Mouse (Mus musculus) stomach, postnatal 0 days (tissue): Measurements from ENCODE around the gene Slc41a2.

ENCODE experiments used
- CTCF ChIP-seq: IDR thresholded peaks from 2 replicates; pipeline ENCODE4 v1.5.1; 2016; ENCODE audit warnings: antibody characterized with exemption, low read depth, mild to moderate bottlenecking, moderate library complexity
- EP300 ChIP-seq: optimal IDR thresholded peaks from 2 replicates; pipeline ENCODE3; 2016; ENCODE audit warnings: antibody characterized with exemption

GRCm38 (mm10) chr10:83220217-83220616 lies 117.5 kb downstream of the Slc41a2 start:
- TF ChIP-seq CTCF: no peak
- no peak for TF ChIP-seq EP300
